Mouse (Mus musculus) brain, embryonic 14.5 days (tissue): Measurements from ENCODE around the gene Acp6. TPM values are rescaled to one million over a fixed set of nuclear protein-coding genes. Genes with fewer than 3 reads are reported as not detected.
A peak's percentile ranks its signal among the peaks of the same experiment; 100 is the strongest.
"Not testable (repeated sequence)": the region's sequence is repeated elsewhere in the genome, so short reads cannot be mapped to it uniquely, and the experiment has no call there.

Experiments used
- DNase-seq: peaks from one replicate; pipeline ENCODE4 v3.0.0-alpha.2; 2011; ENCODE audit warnings: low read depth
- CTCF ChIP-seq: fragments of 200-500 bp; IDR thresholded peaks from 2 replicates; pipeline ENCODE4 v1.5.1; 2012; ENCODE audit warnings: inconsistent platforms, mild to moderate bottlenecking, moderate library complexity, borderline replicate concordance; ENCODE audit not compliant: insufficient read depth, insufficient read length; ENCODE audit errors: extremely low read depth
- POLR2A ChIP-seq: fragments of 200-500 bp; IDR thresholded peaks from 2 replicates; pipeline ENCODE4 v1.6.1; 2012; ENCODE audit warnings: mild to moderate bottlenecking, inconsistent platforms, borderline replicate concordance; ENCODE audit not compliant: poor library complexity, insufficient read depth, insufficient read length, severe bottlenecking; ENCODE audit errors: extremely low read depth
- polyA plus RNA-seq: library from polyadenylated mRNA; depleted of rRNA; stranded (reverse); fragments of >200 nt; gene quantifications from 2 replicates; pipeline ENCODE4 v1.2.3, GENCODE M21; 2012; rRNA removed

Gene Acp6
- polyA plus RNA-seq: 19.6 and 23.3 TPM in 2 replicates

DNA sequence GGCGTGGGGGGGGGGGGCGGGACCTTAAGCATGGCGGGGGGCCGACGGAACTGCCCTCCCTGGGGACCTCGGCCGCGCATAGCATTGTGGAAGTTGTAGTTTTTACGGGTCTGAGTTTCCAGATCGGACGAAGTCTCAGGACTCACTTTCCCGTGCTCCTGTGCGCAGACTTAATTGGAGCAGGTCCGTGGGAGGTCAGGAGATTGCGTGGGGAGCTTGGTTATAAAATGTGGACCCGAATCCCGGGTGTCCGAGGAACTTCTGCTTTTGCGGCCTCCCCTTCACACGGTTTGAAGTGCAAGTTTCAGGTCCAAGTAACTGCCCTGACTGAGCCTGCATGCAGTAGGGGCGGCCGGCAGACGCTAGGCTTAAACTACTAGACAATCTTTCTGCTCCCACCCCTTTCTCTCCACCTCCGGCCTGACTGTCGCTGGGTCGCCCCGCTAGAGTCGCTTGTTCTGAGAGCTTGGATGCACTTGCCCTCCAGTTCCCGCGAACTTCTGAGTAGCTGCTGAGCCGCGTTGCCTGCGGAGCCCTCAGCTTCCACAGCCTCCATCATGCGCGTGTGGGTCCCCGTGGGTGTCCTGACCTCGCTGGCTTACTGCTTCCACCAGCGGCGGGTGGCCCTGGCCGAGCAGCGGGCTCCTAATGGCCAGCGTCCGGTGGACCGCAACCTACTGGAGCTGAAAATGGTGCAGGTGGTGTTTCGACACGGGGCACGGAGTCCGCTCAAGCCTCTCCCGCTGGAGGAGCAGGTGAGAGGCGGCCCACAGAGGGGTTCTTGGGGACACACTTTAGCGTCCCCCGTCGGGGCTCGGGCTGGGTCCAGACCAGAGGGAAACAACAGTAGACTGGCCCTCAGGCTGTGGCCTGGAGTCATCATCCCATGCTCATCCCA lies at the start of gene Acp6:
Gene Acp6 (plus strand): TSS at position 167 of the 898 bp plus-strand sequence.
- DNase-seq: peak; percentile 97
- TF ChIP-seq CTCF (no peak), POLR2A (no peak)

DNA sequence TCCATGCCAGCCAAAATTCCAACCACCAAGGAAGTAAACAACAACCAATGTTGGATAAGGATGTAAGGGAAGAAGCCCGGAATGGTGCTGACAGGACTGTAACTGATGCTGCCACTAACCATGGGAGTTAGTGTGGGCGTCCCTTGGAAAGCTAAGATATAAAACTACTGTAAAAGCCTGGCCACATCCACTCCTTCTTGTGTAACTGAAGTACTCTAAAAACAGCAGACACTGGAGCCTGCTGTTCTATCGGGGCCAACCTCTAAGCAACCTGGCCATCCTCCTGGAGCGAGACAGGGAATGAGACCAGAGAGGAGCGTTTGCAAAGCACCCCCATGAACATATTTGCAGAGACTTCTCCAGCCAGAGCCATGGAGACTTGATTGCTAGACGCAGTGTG lies 41.1 kb upstream of the Acp6 start:
- no peak for DNase-seq
- TF ChIP-seq POLR2A (no peak), CTCF (no peak)

DNA sequence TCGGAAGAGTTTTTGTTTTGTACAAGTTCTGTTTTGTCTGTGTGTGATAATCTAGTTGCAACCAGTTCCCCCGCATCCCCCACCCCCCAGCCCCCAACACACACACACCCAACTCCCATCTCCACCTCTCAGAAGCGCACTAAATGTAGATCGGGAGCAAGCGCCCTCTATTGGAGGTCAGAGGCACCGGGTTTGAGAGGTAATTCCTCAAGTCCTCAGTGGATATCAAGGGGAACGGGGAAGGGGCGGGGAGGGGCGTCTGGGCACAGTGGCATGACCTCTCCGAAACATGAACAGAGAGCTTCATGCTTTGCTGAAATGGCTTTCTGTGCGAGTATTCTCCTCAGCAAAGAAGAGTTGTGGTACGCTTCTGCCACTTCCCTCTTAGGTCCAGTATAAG lies 40.3 kb upstream of the Acp6 start:
- TF ChIP-seq POLR2A (no peak), CTCF (0 out of 2 replicates have a peak, but pooled peaks have one; percentile 19)
- DNase-seq: no peak

DNA sequence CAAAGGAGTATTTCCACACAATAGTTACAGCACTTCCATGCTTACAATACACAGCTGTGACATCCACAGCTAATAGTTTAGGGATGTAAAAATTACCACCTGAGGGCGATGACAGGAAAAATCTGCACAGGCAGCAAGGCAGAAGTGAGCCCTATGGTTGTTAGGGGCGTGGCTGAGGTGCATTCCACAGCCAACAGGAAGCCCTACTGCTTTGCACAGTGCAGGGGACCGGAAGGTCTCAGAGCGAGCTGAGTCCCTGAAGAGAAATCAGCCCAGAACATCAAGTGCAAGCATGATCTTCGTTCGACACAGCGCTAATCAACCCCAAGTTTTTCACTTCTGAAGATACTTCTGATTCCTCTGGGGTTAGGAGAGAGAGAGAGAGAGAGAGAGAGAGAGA lies 34.4 kb upstream of the Acp6 start:
- TF ChIP-seq POLR2A: no peak
- no peak for DNase-seq

DNA sequence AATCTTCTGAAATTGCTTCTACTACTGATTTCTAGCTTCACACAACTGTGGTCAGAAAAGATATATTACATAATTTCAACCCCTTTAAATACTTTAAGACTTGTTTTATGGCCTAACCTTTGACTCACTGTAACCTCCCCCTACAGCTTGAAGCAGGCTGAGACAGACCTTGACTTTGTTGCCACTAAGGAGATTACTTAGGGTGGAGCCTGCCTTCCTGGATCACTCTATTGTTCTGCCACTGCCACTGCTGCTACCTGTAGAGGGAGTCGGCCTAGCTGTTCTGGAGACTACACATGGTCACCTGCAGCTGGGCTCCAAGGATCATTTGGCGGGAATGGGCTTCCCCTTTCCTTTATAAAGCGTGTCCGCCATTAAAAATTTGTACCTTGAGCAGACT lies 29.2 kb upstream of the Acp6 start:
- TF ChIP-seq POLR2A (no peak), CTCF (no peak)
- DNase-seq: no peak

DNA sequence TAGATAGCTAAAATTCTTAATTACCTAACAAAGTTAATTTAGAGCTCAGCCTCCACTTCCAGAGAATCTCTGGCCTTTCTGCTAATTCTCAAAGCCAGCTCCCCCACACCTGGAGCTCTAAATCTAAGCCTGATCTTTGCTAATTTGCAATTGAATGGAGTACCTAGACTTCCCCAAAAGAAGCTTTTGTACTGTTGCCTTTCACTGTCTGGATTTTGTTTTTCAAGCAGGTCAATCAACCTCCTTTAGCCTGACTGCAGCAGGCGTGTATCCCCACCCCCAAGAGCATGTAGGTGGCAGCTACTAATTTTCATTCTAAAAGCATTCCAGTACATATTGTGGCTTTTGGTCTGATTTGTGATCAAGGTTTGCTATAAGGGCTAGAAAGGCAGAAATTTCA lies 20.9 kb upstream of the Acp6 start:
- not testable (repeated sequence) for DNase-seq

DNA sequence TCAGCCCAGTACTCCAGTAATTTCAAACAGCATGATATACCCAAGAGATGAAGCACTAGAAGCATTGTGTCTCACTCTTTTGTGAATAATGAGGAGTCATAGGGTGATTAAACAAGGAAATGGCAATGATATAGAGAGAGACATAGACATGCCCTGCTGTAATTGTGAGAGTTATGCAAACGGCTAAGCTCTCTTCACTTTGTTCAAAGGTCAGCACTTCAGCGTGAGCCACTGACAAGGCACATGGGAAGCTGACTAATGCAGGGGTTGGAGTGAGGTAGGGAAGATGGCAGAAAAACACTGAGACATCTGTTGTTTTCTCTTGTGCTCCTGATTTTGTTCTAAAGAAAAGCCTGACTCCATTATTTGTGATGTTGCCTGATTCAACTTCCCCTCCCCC lies 7.5 kb upstream of the Acp6 start:
- DNase-seq: no peak
- TF ChIP-seq POLR2A (no peak), CTCF (no peak)

DNA sequence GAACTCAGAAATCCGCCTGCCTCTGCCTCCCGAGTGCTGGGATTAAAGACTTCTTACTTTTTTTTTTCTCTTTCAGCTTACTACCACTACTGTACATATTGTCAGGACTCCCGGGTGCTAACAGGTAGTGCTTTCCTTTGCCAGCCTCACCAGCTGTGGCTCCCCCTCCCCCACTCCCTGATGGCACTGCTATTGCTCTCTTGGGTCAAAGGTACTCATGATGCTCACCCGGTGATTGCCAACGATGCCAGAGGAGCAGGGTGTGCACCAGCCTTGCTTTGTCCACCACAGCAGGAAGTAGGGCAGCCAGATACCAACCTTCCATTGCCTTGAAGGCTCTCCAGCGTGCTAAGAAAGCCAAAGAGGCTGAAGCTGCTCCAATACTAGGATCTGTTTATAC lies 2.1 kb upstream of the Acp6 start:
- no peak for TF ChIP-seq CTCF
- no peak for TF ChIP-seq POLR2A
- DNase-seq: no peak

DNA sequence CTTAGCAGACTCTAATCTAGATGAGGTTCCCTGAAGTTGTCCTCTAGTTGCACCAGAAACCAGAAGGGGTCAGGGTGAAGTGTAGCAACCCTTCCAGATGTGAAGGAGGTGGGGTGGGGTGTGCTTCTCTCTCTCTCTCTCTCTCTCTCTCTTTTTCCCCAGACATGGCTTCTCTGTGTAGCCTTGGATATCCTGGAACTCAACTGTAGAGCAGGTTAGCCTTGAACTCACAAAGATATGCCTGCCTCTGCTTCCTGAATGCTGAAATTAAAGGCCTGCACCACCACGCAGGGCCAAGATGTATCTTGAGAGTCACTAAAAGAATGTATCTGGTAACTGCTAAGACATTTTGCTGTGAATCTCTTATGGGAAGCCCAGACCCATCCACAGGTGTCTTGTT lies 1.3 kb upstream of the Acp6 start:
- TF ChIP-seq POLR2A (no peak), CTCF (no peak)
- DNase-seq: no peak

DNA sequence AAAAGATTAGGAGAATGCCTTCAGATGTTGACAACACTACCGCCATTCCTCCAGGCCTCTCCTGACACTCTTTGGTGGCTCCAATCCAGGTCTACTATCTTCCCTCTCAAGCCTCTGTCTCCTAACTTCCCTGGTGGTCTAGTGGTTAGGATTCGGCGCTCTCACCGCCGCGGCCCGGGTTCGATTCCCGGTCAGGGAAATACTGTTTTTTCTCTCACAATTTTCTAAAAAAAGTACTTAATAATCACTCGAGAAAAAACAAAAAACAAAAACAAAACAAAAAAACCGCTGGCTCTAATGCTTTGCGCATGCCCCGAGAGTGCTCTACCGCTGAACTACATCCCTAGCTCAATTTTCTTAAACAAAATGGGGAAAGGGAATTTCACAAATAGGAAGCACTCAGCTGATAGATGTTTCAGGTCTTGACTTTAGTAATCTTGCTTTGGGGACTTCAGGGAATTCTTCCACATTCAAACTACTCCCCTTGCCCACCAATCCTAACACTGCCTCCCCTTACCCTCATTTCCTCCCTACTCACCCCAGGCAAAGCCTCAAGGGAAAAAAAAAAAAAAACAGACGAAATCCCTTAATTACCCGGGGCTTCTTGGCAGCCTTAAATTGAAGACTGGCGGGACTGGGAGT lies 498 bp upstream of the Acp6 start:
- peak; percentile 84 for DNase-seq
- no peak for TF ChIP-seq POLR2A
- no peak for TF ChIP-seq CTCF

DNA sequence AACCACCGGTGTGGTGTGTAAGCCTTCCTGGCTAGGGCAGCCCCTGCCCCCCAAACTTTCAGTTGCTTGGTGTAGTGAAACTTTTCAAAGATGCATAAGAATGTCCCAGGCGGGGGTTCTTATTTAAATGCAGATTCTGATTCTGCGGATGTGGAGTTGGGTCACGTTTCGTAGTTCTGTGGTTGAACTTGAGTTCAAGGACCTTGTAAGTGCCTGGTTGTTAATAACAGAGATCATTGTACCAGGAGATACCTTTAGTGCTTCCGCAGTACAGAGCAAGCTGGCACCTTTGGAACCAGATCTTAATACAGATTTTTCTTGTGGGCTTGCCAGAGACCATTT lies 903 bp downstream of the Acp6 start:
- peak; percentile 12 for DNase-seq
- TF ChIP-seq CTCF (no peak), POLR2A (no peak)

DNA sequence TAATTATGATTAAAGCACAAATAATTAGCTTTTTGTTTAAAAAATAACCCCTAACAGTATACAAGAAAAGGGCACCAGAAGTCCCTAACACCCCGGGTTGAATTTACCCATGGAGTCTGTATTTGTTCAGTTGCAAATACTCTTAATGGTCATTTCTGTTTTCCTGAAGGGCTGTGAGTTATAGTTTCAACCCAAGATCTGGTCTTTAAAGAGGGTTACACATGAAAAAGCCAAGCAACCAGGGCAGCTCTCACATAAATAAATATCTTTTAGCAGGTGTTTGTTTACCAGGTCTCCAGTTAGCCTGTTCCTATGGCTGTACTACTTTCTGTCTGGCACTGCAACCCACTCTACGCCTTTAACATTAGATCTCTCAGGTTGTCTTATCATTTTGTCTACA lies 1.4 kb downstream of the Acp6 start:
- DNase-seq: no peak
- no peak for TF ChIP-seq POLR2A
- TF ChIP-seq CTCF: no peak
